Mouse (Mus musculus) layer of hippocampus, adult 2 months (tissue): ENCODE measurements around the gene Crispld2. TPM values are rescaled to one million over a fixed set of nuclear protein-coding genes. Genes with fewer than 3 reads are reported as not detected.
A peak's percentile ranks its signal among the peaks of the same experiment; 100 is the strongest.

Experiments
- DNase-seq, 2 experiments: peaks; one replicate each; pipeline ENCODE4 v3.0.0; 2022; ENCODE audit warnings: low spot score in 2 of 2
- H3K27ac ChIP-seq: fragments of 200-600 bp; 2 replicates; pipeline ENCODE4 v1.8.1; 2022
- H3K4me3 ChIP-seq: fragments of 200-600 bp; 2 replicates; pipeline ENCODE4 v1.8.1; 2022; ENCODE audit warnings: mild to moderate bottlenecking
- CTCF ChIP-seq: fragments of 200-600 bp; conservative IDR thresholded peaks from 2 replicates; pipeline ENCODE4 v1.8.1; 2022; ENCODE audit warnings: antibody characterized with exemption, mild to moderate bottlenecking, moderate library complexity
- total RNA-seq, 2 experiments: library from RNA; stranded (reverse); gene quantifications; 2 replicates each; pipeline ENCODE4 v1.2.3; 2021

Crispld2 gene
- total RNA-seq, 2 experiments from 2014 or later = 2.0 to 2.5 TPM

- no peak overlapping the region for H3K4me3 ChIP-seq
- peak in 1 of 2 experiments; percentile 26 for DNase-seq
- no peak overlapping the region for H3K27ac ChIP-seq
- no peak for TF ChIP-seq CTCF
These were observed 22.1 kb upstream of the Crispld2 start for GRCm38 (mm10) chr8:119970169-119970568.

GRCm38 (mm10) chr8:119972558-119972957 lies 19.7 kb upstream of the Crispld2 start:
- no peak for DNase-seq
- Histone ChIP-seq H3K4me3 (no peak overlapping the region), H3K27ac (no peak overlapping the region)
- no peak for TF ChIP-seq CTCF

- no peak for TF ChIP-seq CTCF
- H3K27ac ChIP-seq = no peak overlapping the region
- no peak overlapping the region for H3K4me3 ChIP-seq
- no peak for DNase-seq
These were observed 13.4 kb upstream of the Crispld2 start for GRCm38 (mm10) chr8:119978770-119979381.

GRCm38 (mm10) chr8:119981253-119981652 lies 11.0 kb upstream of the Crispld2 start:
- no peak for DNase-seq
- peak; percentile 52 for TF ChIP-seq CTCF
- no peak overlapping the region for H3K4me3 ChIP-seq
- no peak overlapping the region for H3K27ac ChIP-seq

GRCm38 (mm10) chr8:119984085-119984484 lies 8.2 kb upstream of the Crispld2 start:
- peak; percentile 59 for TF ChIP-seq CTCF
- no peak overlapping the region for H3K27ac ChIP-seq
- no peak for DNase-seq
- H3K4me3 ChIP-seq = no peak overlapping the region

- no peak for TF ChIP-seq CTCF
- Histone ChIP-seq H3K27ac (no peak overlapping the region), H3K4me3 (no peak overlapping the region)
- DNase-seq = no peak
These were observed 6.1 kb upstream of the Crispld2 start for GRCm38 (mm10) chr8:119986174-119986573.

GRCm38 (mm10) chr8:119988087-119988486 lies 4.2 kb upstream of the Crispld2 start:
- H3K4me3 ChIP-seq = no peak overlapping the region
- no peak for TF ChIP-seq CTCF
- no peak for DNase-seq
- H3K27ac ChIP-seq = no peak overlapping the region

GRCm38 (mm10) chr8:119994114-119994513 lies 1.9 kb downstream of the Crispld2 start:
- no peak for DNase-seq
- H3K27ac ChIP-seq = no peak overlapping the region
- TF ChIP-seq CTCF = no peak
- H3K4me3 ChIP-seq = no peak overlapping the region

- DNase-seq = no peak
- no peak for TF ChIP-seq CTCF
- Histone ChIP-seq H3K4me3 (no peak overlapping the region), H3K27ac (no peak overlapping the region)
These were observed 2.3 kb downstream of the Crispld2 start for GRCm38 (mm10) chr8:119994556-119994955.

- Histone ChIP-seq H3K27ac (no peak overlapping the region), H3K4me3 (no peak overlapping the region)
- DNase-seq = no peak
- TF ChIP-seq CTCF = no peak
These were observed 5.0 kb downstream of the Crispld2 start for GRCm38 (mm10) chr8:119997266-119997665.

- H3K4me3 ChIP-seq = no peak overlapping the region
- no peak for DNase-seq
- TF ChIP-seq CTCF = no peak
- no peak overlapping the region for H3K27ac ChIP-seq
These were observed 8.2 kb downstream of the Crispld2 start for GRCm38 (mm10) chr8:120000461-120000860.

- DNase-seq = no peak
- no peak for TF ChIP-seq CTCF
- H3K27ac ChIP-seq = no peak overlapping the region
- no peak overlapping the region for H3K4me3 ChIP-seq
These were observed 9.5 kb downstream of the Crispld2 start for GRCm38 (mm10) chr8:120001712-120002111.

- DNase-seq = no peak
- TF ChIP-seq CTCF = no peak
- H3K4me3 ChIP-seq = no peak overlapping the region
- H3K27ac ChIP-seq = no peak overlapping the region
These were observed 10.1 kb downstream of the Crispld2 start for GRCm38 (mm10) chr8:120002348-120002747.

GRCm38 (mm10) chr8:120004154-120004702 lies 12.0 kb downstream of the Crispld2 start:
- H3K27ac ChIP-seq = no peak overlapping the region
- no peak for DNase-seq
- H3K4me3 ChIP-seq = no peak overlapping the region
- no peak for TF ChIP-seq CTCF
